Mouse (Mus musculus) myocyte (in vitro differentiated cells): ENCODE data around the gene 1110002E22Rik. TPM values are rescaled to one million over a fixed set of nuclear protein-coding genes. Genes with fewer than 3 reads are reported as not detected.

ENCODE experiments used
- H3K27me3 ChIP-seq: one replicate; pipeline ENCODE4 v1.6.1; 2011; ENCODE audit not compliant: control insufficient read depth, insufficient read depth, insufficient read length
- H3K36me3 ChIP-seq: one replicate; pipeline ENCODE4 v1.6.1; 2011; ENCODE audit not compliant: control insufficient read depth, insufficient read depth
- H3K4me2 ChIP-seq: one replicate; pipeline ENCODE4 v1.6.1; 2011; ENCODE audit warnings: low read depth, control low read depth
- H3K4me3 ChIP-seq: one replicate; pipeline ENCODE4 v1.5.1; 2011; ENCODE audit warnings: mild to moderate bottlenecking, control low read depth, moderate library complexity
- H3K79me2 ChIP-seq: one replicate; pipeline ENCODE4 v1.6.1; 2011; ENCODE audit not compliant: control insufficient read depth, insufficient read depth
- H3ac ChIP-seq: one replicate; pipeline ENCODE4 v1.6.1; 2011; ENCODE audit not compliant: control insufficient read depth, insufficient read length
- CEBPB ChIP-seq: IDR thresholded peaks from 2 replicates; pipeline ENCODE4 v1.6.1; 2011; ENCODE audit warnings: mild to moderate bottlenecking, moderate library complexity; ENCODE audit not compliant: poor library complexity, insufficient read depth, severe bottlenecking
- E2F4 ChIP-seq: IDR thresholded peaks from one replicate; pipeline ENCODE4 v1.6.1; 2011; ENCODE audit warnings: mild to moderate bottlenecking, control low read depth, moderate library complexity; ENCODE audit not compliant: insufficient read depth
- MAX ChIP-seq: IDR thresholded peaks from one replicate; pipeline ENCODE4 v1.6.1; 2011; ENCODE audit warnings: low read depth, mild to moderate bottlenecking, control low read depth
- MYOD1 ChIP-seq, 3 experiments: IDR thresholded peaks; one replicate each; pipeline ENCODE4 v1.6.1; 2011; ENCODE audit warnings: control low read depth in 2 of 3, low read depth in 2 of 3, mild to moderate bottlenecking in 2 of 3, moderate library complexity in 1 of 3; ENCODE audit not compliant: insufficient read length in 2 of 3, control insufficient read depth in 1 of 3
- MYOG ChIP-seq, 3 experiments: IDR thresholded peaks; one replicate each; pipeline ENCODE4 v1.6.1; 2011; ENCODE audit warnings: control low read depth in 2 of 3, low read depth in 2 of 3, mild to moderate bottlenecking in 2 of 3; ENCODE audit not compliant: insufficient read length in 2 of 3, control insufficient read depth in 1 of 3, insufficient read depth in 1 of 3
- POLR2A ChIP-seq: IDR thresholded peaks from one replicate; pipeline ENCODE4 v1.6.1; 2011; ENCODE audit warnings: low read depth, mild to moderate bottlenecking, control low read depth, moderate library complexity; ENCODE audit not compliant: insufficient read length
- POLR2AphosphoS2 ChIP-seq: IDR thresholded peaks from one replicate; pipeline ENCODE4 v1.6.1; 2011; ENCODE audit warnings: low read depth, control low read depth; ENCODE audit not compliant: insufficient read length
- REST ChIP-seq: IDR thresholded peaks from one replicate; pipeline ENCODE4 v1.6.1; 2011; ENCODE audit warnings: mild to moderate bottlenecking, control low read depth, moderate library complexity; ENCODE audit not compliant: insufficient read depth, insufficient read length
- SRF ChIP-seq: IDR thresholded peaks from one replicate; pipeline ENCODE4 v1.6.1; 2011; ENCODE audit warnings: low read depth; ENCODE audit not compliant: control insufficient read depth, insufficient read length
- TCF12 ChIP-seq: IDR thresholded peaks from one replicate; pipeline ENCODE4 v1.6.1; 2011; ENCODE audit warnings: mild to moderate bottlenecking, control low read depth; ENCODE audit not compliant: poor library complexity, insufficient read depth, severe bottlenecking
- TCF3 ChIP-seq: IDR thresholded peaks from one replicate; pipeline ENCODE4 v1.6.1; 2011; ENCODE audit warnings: low read depth, control low read depth; ENCODE audit not compliant: insufficient read length
- USF1 ChIP-seq: IDR thresholded peaks from one replicate; pipeline ENCODE4 v1.6.1; 2011; ENCODE audit warnings: low read depth, mild to moderate bottlenecking, control low read depth, moderate library complexity
- polyA plus RNA-seq: library from polyadenylated mRNA; unstranded; fragments of >200 nt; fragmentation: generic; extraction: Trizol; gene quantifications from one replicate; pipeline ENCODE4 v1.2.1, GENCODE M21; 2012; ENCODE audit warnings: missing spikeins

1110002E22Rik gene
- polyA plus RNA-seq, 1 experiment, result 22.3 TPM

DNA sequence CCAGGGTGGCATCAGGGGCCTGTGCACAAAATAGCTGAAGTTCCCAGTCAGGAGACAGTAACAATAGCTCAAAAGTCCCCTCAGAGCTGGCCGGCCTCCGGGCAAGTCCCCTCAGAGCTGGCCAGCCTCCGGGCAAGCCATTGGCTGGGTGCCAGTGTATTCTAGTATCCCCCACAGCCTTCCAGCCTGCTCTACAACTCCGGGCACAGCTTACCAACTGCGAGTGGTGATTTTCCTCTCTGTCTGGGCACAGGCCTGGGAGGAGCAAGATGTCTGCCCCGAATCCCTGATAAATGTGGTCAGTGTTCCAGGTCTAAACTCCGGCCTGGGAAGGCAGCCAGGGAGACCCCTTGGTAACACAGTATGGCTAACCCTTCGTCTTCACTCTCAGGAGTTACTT, 10.4 kb downstream of the 1110002E22Rik start:
- H3K4me3 ChIP-seq, result peak overlapping the region; percentile 86
- peaks cover 64% of the 10 kb centered on the region for H3K79me2 ChIP-seq
- no peak overlapping the region for H3ac ChIP-seq
- no peaks in the 10 kb centered on the region for H3K27me3 ChIP-seq
- peak overlapping the region; percentile 93 for H3K4me2 ChIP-seq
- no peak for TF ChIP-seq SRF
- TF ChIP-seq POLR2A, result peak; percentile 17
- peak; percentile 40 for TF ChIP-seq POLR2AphosphoS2
- TF ChIP-seq MYOG (IDR thresholded peaks at IDR 0.05; ENCODE audit: control insufficient read depth in 1 of 3, insufficient read depth in 1 of 3, insufficient read length in 2 of 3, low read depth in 2 of 3), result no peak
- TF ChIP-seq TCF12, result no peak
- H3K36me3 ChIP-seq, result peaks cover 50% of the 10 kb centered on the region

DNA sequence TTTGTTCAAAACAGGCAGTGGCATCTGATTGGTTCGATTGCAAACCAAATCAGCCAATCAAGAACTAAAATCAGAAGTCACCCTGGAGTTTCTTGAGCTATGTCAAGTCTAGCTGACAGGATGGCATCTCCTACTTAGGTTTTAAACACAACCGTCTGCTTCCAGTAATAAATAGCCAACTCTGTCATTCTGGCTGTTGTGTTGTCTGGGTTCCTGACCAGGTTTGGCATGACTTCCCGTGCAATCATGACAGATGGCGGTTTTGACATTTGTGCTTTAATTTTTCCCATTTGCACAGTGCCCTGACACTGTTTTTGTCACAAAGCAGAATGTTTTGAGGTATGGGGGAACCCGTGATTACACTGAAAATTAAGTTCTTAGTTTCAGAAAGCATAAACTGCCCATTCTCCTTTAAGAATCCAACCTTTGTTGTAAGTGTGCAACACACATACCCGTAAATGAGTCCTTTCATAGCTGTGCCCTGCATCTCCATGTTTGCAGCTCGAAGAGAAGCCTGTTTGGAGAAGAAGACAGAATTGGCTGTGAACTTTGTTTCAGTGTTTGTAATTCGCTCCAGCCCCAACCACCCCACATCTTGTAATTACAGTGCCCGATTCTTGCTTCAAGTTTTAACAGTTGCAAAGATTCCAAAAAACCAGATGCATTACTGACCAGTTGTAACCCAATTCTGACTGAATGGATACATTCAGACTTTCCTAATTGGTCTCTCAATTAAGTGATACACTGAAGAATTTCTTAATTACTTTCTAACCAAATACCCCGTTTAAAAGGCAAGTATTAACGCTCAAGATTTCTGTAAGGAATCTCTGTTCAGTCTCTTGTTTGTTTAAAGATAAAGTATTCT, 12.9 kb downstream of the 1110002E22Rik start:
- no peak for TF ChIP-seq MYOD1 (IDR thresholded peaks at IDR 0.05; ENCODE audit: control insufficient read depth in 1 of 3, insufficient read length in 2 of 3, low read depth in 2 of 3)
- TF ChIP-seq POLR2AphosphoS2, result no peak
- no peak for TF ChIP-seq POLR2A
- no peak for TF ChIP-seq CEBPB
- TF ChIP-seq REST, result no peak
- TF ChIP-seq TCF12, result no peak
- no peak for TF ChIP-seq MAX
- H3K27me3 ChIP-seq, result no peaks in the 10 kb centered on the region
- no peak overlapping the region for H3ac ChIP-seq
- H3K79me2 ChIP-seq, result peaks cover 39% of the 10 kb centered on the region
- H3K36me3 ChIP-seq, result peaks cover 47% of the 10 kb centered on the region
- no peak overlapping the region for H3K4me2 ChIP-seq
- no peak overlapping the region for H3K4me3 ChIP-seq

DNA sequence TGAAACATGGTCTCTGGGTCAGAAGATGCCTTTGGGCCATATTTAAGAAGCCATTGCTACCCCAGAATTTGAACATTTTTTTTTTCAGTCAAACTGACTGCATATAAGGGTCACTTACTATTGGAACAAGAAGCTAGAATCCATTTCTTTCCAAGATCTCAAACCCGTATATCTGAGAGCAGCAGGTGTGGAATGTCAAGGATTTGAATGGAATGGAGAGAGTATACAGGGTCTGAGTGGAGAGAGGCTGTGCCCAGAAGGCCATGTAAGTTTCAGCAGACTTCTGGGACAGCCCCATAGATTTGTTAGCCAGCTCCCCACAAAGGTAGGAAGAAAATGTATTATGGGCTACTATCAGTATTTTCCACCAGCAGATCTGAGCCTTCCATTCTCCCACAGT, 13.8 kb downstream of the 1110002E22Rik start:
- no peak overlapping the region for H3ac ChIP-seq
- TF ChIP-seq MYOD1 (IDR thresholded peaks at IDR 0.05; ENCODE audit: control insufficient read depth in 1 of 3, insufficient read length in 2 of 3, low read depth in 2 of 3), result no peak
- TF ChIP-seq REST, result no peak
- TF ChIP-seq POLR2AphosphoS2, result no peak
- no peak for TF ChIP-seq CEBPB
- no peak for TF ChIP-seq SRF
- TF ChIP-seq TCF12, result no peak
- no peak for TF ChIP-seq E2F4
- no peak for TF ChIP-seq MYOG (IDR thresholded peaks at IDR 0.05; ENCODE audit: control insufficient read depth in 1 of 3, insufficient read depth in 1 of 3, insufficient read length in 2 of 3, low read depth in 2 of 3)
- TF ChIP-seq USF1, result no peak
- TF ChIP-seq TCF3, result no peak
- no peak for TF ChIP-seq MAX
- no peak for TF ChIP-seq POLR2A
- no peak overlapping the region for H3K4me3 ChIP-seq
- peaks cover 51% of the 10 kb centered on the region for H3K36me3 ChIP-seq
- H3K79me2 ChIP-seq, result peaks cover 29% of the 10 kb centered on the region
- no peaks in the 10 kb centered on the region for H3K27me3 ChIP-seq
- no peak overlapping the region for H3K4me2 ChIP-seq

DNA sequence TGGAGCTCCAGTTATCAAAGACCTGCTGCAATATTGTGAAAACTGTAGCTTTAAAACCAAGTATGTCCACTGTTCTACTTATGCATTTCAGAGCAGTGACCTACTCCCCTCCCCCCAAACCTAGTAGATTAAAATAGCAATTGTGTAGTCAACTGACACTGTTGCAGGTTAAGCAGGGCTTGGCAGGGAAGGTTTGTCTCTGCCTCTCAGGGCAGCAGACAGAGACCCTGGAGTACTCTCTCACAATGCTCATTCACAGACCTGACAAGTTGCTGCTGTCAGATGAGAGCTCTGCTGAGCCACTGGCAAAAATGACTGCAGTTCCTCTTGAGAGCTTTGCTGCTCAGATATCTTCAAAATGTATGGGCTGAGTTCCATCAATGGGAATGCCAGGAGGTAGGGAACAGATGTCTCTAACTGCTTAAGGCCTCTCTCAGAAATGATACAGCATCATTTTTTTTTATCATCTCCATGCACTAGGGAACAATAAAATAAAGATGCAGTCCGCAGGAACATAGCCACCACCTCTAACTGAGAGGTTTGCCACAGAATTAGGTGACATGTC, 18.3 kb downstream of the 1110002E22Rik start:
- Histone ChIP-seq H3K4me3 (no peak overlapping the region), H3K4me2 (no peak overlapping the region), H3K36me3 (peaks cover 30% of the 10 kb centered on the region), H3K79me2 (no peaks in the 10 kb centered on the region), H3K27me3 (no peaks in the 10 kb centered on the region), H3ac (no peak overlapping the region)
- TF ChIP-seq CEBPB, result no peak
- TF ChIP-seq POLR2AphosphoS2, result no peak
- TF ChIP-seq POLR2A, result no peak
- no peak for TF ChIP-seq MYOD1 (IDR thresholded peaks at IDR 0.05; ENCODE audit: control insufficient read depth in 1 of 3, insufficient read length in 2 of 3, low read depth in 2 of 3)
- TF ChIP-seq USF1, result no peak
- no peak for TF ChIP-seq REST
- TF ChIP-seq MYOG (IDR thresholded peaks at IDR 0.05; ENCODE audit: control insufficient read depth in 1 of 3, insufficient read depth in 1 of 3, insufficient read length in 2 of 3, low read depth in 2 of 3), result no peak
- TF ChIP-seq E2F4, result no peak
- TF ChIP-seq SRF, result no peak
- no peak for TF ChIP-seq TCF3
- TF ChIP-seq TCF12, result no peak
- no peak for TF ChIP-seq MAX
